Mouse (Mus musculus): Measurements from ENCODE around the gene Ttll6.
A peak's percentile ranks its signal among the peaks of the same experiment; 100 is the strongest.

DNA sequence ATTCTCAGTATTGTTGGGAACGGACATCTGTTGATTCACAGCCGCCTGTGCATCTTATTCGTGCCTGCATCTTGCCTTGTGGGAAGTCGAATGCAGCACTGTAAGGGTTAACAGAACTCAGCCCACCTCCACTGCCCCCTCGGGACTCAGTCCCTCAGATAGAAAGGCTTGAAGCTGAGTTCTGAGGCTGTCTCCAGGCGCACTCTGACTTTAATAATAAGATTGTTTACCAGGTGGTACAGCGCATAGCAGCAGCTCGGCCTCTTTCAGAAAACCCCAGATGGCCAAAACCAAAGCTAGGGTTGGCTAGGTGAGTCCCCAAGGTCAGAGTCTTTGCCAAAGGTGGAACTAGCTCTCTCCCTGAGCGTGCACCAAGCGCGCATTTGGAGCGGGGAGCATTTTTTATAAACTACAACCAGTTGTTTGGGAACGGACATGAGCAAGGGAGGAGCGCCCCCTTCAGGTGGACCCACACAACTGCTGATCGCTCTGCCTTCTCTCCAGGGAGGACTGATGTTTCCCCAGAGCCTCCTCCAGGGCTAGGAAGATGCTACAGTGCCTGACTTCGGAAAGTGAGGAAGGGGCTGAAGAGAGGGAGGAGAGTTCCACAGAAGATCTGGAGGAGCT lies at the start of gene Ttll6:
- peak; percentile 90 for TF ChIP-seq CTCF (conservative IDR thresholded peaks at IDR 0.05; ENCODE audit: low read length)
- no peak for TF ChIP-seq NANOG (IDR thresholded peaks at IDR 0.05; ENCODE audit: borderline replicate concordance, low read length)
- no peak for TF ChIP-seq POU5F1 (IDR thresholded peaks at IDR 0.05; ENCODE audit: borderline replicate concordance, low read length)

Data from E14TG2a.4 (cell line).